Comparison of ENCODE assay signal across 8 mouse cellular contexts in genomic region chr2:181592231-181593041, GRCm38 (mm10). TPM values are rescaled to one million over a fixed set of nuclear protein-coding genes. Genes with fewer than 3 reads are reported as not detected.
DNase-seq lines count a peak whose midpoint lies in the region; ATAC-seq and TF ChIP-seq lines count a peak whose summit lies in the region.

Zfp512b (minus strand) TSS chr2:181592803.

- no peak for TF ChIP-seq EP300 in heart, adult 2 months (IDR thresholded peaks at IDR 0.05; ENCODE audit: insufficient read depth, low read depth, low read length)

- peak within 1 kb of the TSS; percentile 71 for H3K4me2 ChIP-seq in limb, embryonic 15.5 days
- peak within 1 kb of the TSS; percentile 82 for H3K4me2 ChIP-seq in midbrain, embryonic 15.5 days
- H3K4me2 ChIP-seq in stomach, embryonic 15.5 days = peak within 1 kb of the TSS; percentile 76

- 2% methylated on average over 96 of the region's 97 CpGs for WGBS in embryonic facial prominence, embryonic 10.5 days
- WGBS in heart, adult 2 months = 1% methylated on average over 75 of the region's 97 CpGs
- WGBS in kidney, adult 2 months = 2% methylated on average over 97 of the region's 97 CpGs
- WGBS in limb, embryonic 15.5 days = under 1% methylated on average over 55 of the region's 97 CpGs
- WGBS in midbrain, embryonic 15.5 days = under 1% methylated on average over 86 of the region's 97 CpGs
- WGBS in stomach, embryonic 15.5 days = under 1% methylated on average over 75 of the region's 97 CpGs

- peak within 1 kb of the TSS; percentile 96 for H3K9ac ChIP-seq in heart, adult 2 months (ENCODE audit: low read depth, low read length)
- H3K9ac ChIP-seq in limb, embryonic 15.5 days = peak within 1 kb of the TSS; percentile 93
- H3K9ac ChIP-seq in midbrain, embryonic 15.5 days = peak within 1 kb of the TSS; percentile 92
- peak within 1 kb of the TSS; percentile 93 for H3K9ac ChIP-seq in stomach, embryonic 15.5 days

- ATAC-seq in limb, embryonic 15.5 days (ENCODE audit: insufficient number of reproducible peaks, low FRiP score, low TSS enrichment, low read depth) = peak; percentile 83
- peak; percentile 84 for ATAC-seq in midbrain, embryonic 15.5 days (replicated peaks)
- ATAC-seq in stomach, embryonic 15.5 days (ENCODE audit: insufficient read depth, low FRiP score, low read depth) = peak; percentile 75

- H3K4me1 ChIP-seq in embryonic facial prominence, embryonic 10.5 days = peaks cover 21% of the 10 kb centered on the region
- 0 out of 2 replicates have a peak, but pooled peaks cover 6% of the 10 kb centered on the region for H3K4me1 ChIP-seq in heart, adult 2 months (ENCODE audit: control insufficient read depth, insufficient read depth, low read length)
- peaks cover 9% of the 10 kb centered on the region; the same call in 1 of the 2 replicates for H3K4me1 ChIP-seq in kidney, adult 2 months (ENCODE audit: control insufficient read depth, insufficient read depth, low read length)
- peaks cover 22% of the 10 kb centered on the region for H3K4me1 ChIP-seq in limb, embryonic 15.5 days
- H3K4me1 ChIP-seq in midbrain, embryonic 15.5 days = peaks cover 33% of the 10 kb centered on the region
- peaks cover 31% of the 10 kb centered on the region for H3K4me1 ChIP-seq in stomach, embryonic 15.5 days

- peak; percentile 24 for TF ChIP-seq CTCF in heart, adult 2 months (IDR thresholded peaks at IDR 0.05)
- TF ChIP-seq CTCF in kidney, adult 2 months (conservative IDR thresholded peaks at IDR 0.05; ENCODE audit: insufficient read depth, insufficient read length, low read depth, low read length) = no peak

- intact Hi-C loops in heart, adult 2 months (cut with DNase I) = loop anchor here (10.0 kb wide), 1 partner anchor 438 kb away; the partner anchor contains the start of gene Eef1a2

- DNase-seq in 3T3-L1 (ENCODE audit: low read depth, low spot score) = peak; percentile 62
- peak; percentile 63 to 67 for DNase-seq in adrenal gland, adult 18-20 months (ENCODE audit: low spot score in 2 of 2)
- DNase-seq in embryonic facial prominence, embryonic 10.5 days (ENCODE audit: low spot score) = peak; percentile 88
- peak; percentile 73 to 75 for DNase-seq in heart, adult 2 months
- peak; percentile 74 for DNase-seq in kidney, adult 2 months

- H3K9me3 ChIP-seq in embryonic facial prominence, embryonic 10.5 days = no peaks in the 10 kb centered on the region
- no peaks in the 10 kb centered on the region for H3K9me3 ChIP-seq in limb, embryonic 15.5 days
- no peaks in the 10 kb centered on the region for H3K9me3 ChIP-seq in midbrain, embryonic 15.5 days
- no peaks in the 10 kb centered on the region for H3K9me3 ChIP-seq in stomach, embryonic 15.5 days

- H3K36me3 ChIP-seq in embryonic facial prominence, embryonic 10.5 days (replicated peaks) = peaks cover 39% of the 10 kb centered on the region
- no peaks in the 10 kb centered on the region for H3K36me3 ChIP-seq in heart, adult 2 months (ENCODE audit: control insufficient read depth, insufficient read depth, low read length)
- H3K36me3 ChIP-seq in kidney, adult 2 months (ENCODE audit: control insufficient read depth, insufficient read depth, low read length) = no peaks in the 10 kb centered on the region
- peaks cover 33% of the 10 kb centered on the region for H3K36me3 ChIP-seq in limb, embryonic 15.5 days
- H3K36me3 ChIP-seq in midbrain, embryonic 15.5 days (replicated peaks) = peaks cover 18% of the 10 kb centered on the region; the same call in 1 of the 2 replicates
- peaks cover 29% of the 10 kb centered on the region for H3K36me3 ChIP-seq in stomach, embryonic 15.5 days

- peak within 1 kb of the TSS; percentile 96 for H3K4me3 ChIP-seq in embryonic facial prominence, embryonic 10.5 days
- H3K4me3 ChIP-seq in heart, adult 2 months = peak within 1 kb of the TSS; percentile 95
- H3K4me3 ChIP-seq in kidney, adult 2 months (ENCODE audit: insufficient read depth, low read depth, low read length) = peak within 1 kb of the TSS; percentile 84
- H3K4me3 ChIP-seq in limb, embryonic 15.5 days = peak within 1 kb of the TSS; percentile 98
- peak within 1 kb of the TSS; percentile 87 for H3K4me3 ChIP-seq in midbrain, embryonic 15.5 days
- H3K4me3 ChIP-seq in stomach, embryonic 15.5 days (replicated peaks) = peak within 1 kb of the TSS; percentile 99

- peak within 1 kb of the TSS; percentile 94 for H3K27ac ChIP-seq in embryonic facial prominence, embryonic 10.5 days (replicated peaks)
- H3K27ac ChIP-seq in heart, adult 2 months = peak within 1 kb of the TSS; percentile 87
- H3K27ac ChIP-seq in kidney, adult 2 months (ENCODE audit: insufficient read depth, low read depth, low read length) = peak within 1 kb of the TSS; percentile 80
- peak within 1 kb of the TSS; percentile 87 for H3K27ac ChIP-seq in limb, embryonic 15.5 days
- peak within 1 kb of the TSS; percentile 94 for H3K27ac ChIP-seq in midbrain, embryonic 15.5 days
- H3K27ac ChIP-seq in stomach, embryonic 15.5 days = peak within 1 kb of the TSS; percentile 91

- H3K79me2 ChIP-seq in heart, adult 2 months (replicated peaks; ENCODE audit: control insufficient read depth, insufficient read depth, low read length) = no peaks in the 10 kb centered on the region; the same call in 1 of the 2 replicates

- H3K27me3 ChIP-seq in embryonic facial prominence, embryonic 10.5 days (replicated peaks; ENCODE audit: low read depth, poor library complexity, severe bottlenecking) = 0 out of 2 replicates have a peak, but pooled peaks cover 10% of the 10 kb centered on the region
- no peaks in the 10 kb centered on the region for H3K27me3 ChIP-seq in heart, adult 2 months (ENCODE audit: control insufficient read depth, insufficient read depth, low read length)
- no peaks in the 10 kb centered on the region for H3K27me3 ChIP-seq in kidney, adult 2 months (replicated peaks; ENCODE audit: control insufficient read depth, insufficient read depth, low read length)
- H3K27me3 ChIP-seq in limb, embryonic 15.5 days = no peaks in the 10 kb centered on the region
- no peaks in the 10 kb centered on the region for H3K27me3 ChIP-seq in midbrain, embryonic 15.5 days (replicated peaks)
- H3K27me3 ChIP-seq in stomach, embryonic 15.5 days (replicated peaks) = no peaks in the 10 kb centered on the region

- TF ChIP-seq POLR2A in heart, adult 2 months (IDR thresholded peaks at IDR 0.05; ENCODE audit: insufficient read depth, low read depth, low read length) = peak; percentile 75
- peak; percentile 21 for TF ChIP-seq POLR2A in kidney, adult 2 months (IDR thresholded peaks at IDR 0.05; ENCODE audit: low read depth, low read length)

RNA-seq across cellular contexts. Expression of gene Zfp512b, which starts in this region (rescaled TPM):
- 10 to 100 TPM; 37.4 to 49.0 TPM for total RNA-seq in adrenal gland, adult 18-20 months (2021)
- 56.0 and 59.1 TPM in 2 replicates for polyA plus RNA-seq in embryonic facial prominence, embryonic 10.5 days (2016; fragmentation: Nextera tagmentation; extraction: Ambion mirVana)
- total RNA-seq in heart, adult 2 months (2021) = 10 to 100 TPM; 13.2 to 16.9 TPM
- 20.6 and 25.9 TPM in 2 replicates for polyA plus RNA-seq in heart, adult 2 months (2012; rRNA removed)
- 32.2 and 41.3 TPM in 2 replicates for polyA plus RNA-seq in kidney, adult 2 months (2012; rRNA removed)
- 43.8 and 53.4 TPM in 2 replicates for polyA plus RNA-seq in limb, embryonic 15.5 days (2015; fragmentation: Nextera tagmentation; extraction: Ambion mirVana)
- 97.1 and 111 TPM in 2 replicates for polyA plus RNA-seq in midbrain, embryonic 15.5 days (2015; fragmentation: Nextera tagmentation; extraction: Ambion mirVana)
- 48.5 and 50.8 TPM in 2 replicates for polyA plus RNA-seq in stomach, embryonic 15.5 days (2015; fragmentation: Nextera tagmentation; extraction: Ambion mirVana)

Comparison
In these comparisons a context has a peak if more than half of its experiments do, and no peak if none do; other contexts are left out.
1. Peak in every context shown above with its lines: DNase-seq, ATAC-seq, H3K4me3 ChIP-seq and H3K27ac ChIP-seq.